Mouse (Mus musculus) embryo, embryonic 9.5 days (tissue): ENCODE measurements around the gene Kif19a.

Source experiments
- DNase-seq: peaks from one replicate; pipeline ENCODE4 v3.0.0-alpha.2; 2017; ENCODE audit errors: extremely low spot score

The Kif19a gene

DNA sequence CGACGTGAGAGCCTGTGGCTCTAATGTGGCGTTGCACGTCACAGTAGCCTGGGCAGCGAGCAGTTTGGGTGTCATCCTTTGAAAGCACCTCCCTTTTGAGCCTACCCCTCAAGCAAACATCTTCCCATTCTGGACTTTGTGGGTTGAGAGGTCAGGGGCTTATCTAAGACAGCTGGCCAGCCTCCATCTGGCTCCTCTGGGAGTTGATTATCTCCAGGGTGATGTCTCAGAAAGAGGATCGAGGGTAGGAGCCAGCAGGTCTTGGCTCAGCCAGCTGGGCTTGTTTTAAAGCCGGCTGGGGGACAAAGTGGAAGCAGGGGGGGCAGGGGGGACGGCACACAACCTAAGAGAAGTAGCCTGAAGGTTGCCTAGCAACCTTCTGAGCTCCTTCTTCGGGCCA lies 14.9 kb downstream of the Kif19a start:
- DNase-seq = no peak

DNA sequence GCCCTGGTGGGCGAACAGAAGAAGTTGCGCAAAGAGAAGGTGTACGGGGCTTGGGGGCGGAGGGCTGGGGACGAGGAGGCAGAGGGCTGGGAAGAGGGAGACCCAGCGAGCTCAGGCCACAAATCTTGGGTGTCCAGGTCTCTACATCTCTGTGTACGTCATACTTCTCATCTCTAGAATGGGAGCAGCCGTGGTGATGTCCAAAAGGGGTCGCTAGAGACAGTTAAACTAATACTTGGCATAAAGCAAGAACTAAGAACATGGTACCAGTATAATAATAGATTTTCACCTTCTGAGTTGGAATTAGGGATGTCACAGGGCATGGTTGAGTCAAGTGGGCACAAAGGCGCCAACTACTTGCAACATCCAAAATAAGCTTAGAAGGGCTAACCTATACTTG lies 20.7 kb downstream of the Kif19a start:
- no peak for DNase-seq

DNA sequence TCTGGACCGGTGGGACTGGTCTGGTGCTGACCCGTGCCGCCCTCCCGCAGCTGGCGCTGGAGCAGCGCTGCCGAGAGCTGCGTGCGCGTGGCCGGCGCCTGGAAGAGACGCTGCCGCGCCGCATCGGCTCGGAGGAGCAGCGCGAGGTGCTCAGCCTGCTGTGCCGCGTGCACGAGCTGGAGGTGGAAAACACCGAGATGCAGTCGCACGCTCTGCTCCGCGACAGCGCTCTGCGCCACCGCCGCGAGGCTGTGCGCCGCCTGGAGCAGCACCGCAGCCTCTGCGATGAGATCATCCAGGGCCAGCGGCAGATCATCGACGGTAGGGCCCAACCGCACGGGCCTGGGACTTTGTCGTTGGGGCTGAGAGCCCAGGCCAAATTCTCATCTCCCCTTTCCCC lies 21.1 kb downstream of the Kif19a start:
- no peak for DNase-seq

DNA sequence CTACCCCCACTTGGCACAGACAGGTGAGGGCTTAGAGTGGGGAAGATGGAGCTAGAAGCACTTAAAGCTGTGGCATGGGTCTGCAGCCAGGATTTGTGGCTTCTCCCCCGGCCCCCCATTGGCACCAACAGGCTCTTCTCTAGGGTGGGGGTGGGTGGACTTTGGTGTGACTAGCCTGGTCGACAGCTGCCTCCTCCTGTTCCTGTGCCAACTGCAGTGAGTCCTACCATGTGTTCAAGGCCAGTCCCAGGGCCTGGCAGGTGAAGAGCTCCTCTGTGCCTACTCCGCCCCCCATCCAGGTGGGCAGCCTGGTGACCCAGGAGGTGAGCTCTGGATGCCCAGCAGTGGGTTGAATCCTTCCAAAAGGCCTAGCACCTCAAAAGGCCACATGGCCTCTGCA lies 22.4 kb downstream of the Kif19a start:
- DNase-seq = no peak

DNA sequence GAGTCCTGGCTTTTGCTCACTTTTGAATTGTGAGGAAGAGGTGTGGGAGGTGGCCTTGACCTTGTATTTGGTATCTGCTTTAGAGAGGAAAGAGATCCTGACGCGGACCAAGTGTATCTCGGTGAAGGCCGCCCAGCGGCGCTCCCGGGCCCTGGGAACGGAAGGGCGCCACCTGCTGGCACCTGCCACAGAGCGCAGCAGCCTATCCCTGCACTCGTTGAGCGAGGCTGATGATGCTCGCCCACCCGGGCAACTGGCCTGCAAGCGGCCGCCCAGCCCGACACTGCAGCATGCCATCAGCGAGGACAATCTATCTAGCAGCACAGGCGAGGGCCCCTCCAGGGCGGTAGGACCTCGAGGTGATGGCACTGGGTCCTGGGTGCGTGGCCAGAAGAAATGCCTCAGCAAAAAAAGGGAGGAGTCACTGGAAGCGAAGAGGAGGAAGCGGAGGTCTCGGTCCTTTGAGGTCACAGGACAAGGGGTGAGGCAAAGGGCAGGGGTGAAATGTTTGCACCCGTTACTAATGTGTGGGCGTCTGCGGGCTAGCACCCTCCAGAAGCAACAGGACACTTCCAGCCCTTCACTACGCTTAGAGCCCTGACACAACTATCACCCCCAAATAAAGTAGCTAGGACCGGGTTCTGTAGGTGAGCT lies 24.0 kb downstream of the Kif19a start:
- peak; percentile 86 for DNase-seq

DNA sequence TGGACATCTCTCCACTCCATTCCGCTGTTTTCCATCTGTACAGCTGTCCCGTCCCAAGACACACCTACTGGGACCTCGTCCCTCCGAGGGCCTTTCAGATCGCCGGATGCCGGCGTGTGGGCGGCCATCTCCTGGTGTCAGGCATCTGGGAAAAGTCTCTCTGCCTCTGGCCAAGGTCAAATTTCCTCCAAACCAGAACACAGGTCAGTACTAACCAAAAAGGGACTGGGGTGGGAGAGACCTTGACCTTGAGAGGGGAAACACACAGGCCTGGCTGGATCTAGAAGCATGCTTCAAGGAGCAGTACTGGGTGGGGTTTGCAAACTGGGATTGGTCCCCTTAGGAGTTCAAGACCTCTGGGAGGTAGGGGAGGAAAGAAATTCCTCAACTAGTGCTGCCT lies 24.5 kb downstream of the Kif19a start:
- no peak for DNase-seq

DNA sequence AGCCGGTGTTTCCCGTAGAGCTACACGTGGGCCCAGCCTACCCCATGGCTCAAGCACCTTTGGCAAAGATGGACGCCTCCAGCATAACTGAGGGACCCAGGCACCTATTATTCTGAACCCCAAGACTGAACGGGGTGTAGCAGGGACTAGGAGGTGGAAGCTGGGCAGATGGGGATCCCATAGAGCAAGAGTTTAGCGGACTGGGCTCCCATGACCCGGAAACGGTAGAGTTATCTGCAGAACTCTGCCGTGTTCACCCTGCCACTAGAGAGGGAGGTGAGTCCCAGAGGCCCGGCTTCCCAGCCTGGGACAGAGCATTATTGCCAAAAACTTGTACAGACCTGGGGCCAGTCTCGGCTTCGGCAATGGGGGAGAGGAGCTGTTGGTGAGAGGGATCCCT lies 25.0 kb downstream of the Kif19a start:
- DNase-seq = no peak

DNA sequence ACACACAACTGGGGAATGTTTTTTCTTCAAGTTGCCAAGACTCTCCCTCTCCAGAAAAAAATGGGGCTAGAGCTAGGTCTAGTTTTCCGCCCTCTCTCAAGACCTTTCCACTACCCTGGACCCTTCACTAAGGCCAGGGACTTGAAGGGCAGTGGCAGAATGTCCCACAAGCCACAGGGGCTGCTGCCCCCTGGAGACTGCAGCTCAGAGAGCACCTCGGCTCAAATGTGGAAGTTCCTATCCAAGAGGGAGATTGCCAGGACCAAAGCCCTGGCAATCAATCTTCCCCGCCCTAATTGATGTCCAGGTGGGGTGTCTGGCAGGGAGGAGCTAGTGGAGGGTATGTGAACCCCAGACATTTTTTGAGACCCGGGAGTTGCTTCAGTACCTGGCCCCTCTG lies 25.7 kb downstream of the Kif19a start:
- DNase-seq = no peak

DNA sequence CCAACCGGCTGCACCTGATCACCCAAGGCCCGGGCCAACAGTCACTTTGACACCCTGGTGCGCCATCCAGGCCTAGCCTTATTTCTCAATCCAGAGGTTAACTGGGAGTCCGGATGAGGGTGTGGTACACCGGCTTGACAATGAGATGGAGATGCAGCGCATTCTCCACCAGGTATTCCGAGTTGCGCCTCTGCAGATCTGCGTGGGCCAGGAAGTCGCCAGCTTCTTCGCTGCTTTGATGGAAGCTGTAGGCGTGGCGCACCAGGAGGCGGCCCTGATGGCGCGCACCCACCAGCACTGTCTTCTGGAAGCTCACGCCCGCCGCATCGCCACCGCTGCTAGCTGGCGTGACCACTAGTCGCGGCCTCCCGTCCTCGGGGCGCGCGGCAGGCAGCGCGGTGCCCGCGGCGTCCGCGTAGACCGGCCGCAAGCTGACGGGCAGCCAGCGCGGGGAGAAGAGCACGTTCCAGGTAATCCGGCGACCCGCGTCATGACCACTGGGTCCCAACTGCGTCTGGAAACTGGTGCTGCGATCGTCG lies 26.2 kb downstream of the Kif19a start:
- DNase-seq = no peak

DNA sequence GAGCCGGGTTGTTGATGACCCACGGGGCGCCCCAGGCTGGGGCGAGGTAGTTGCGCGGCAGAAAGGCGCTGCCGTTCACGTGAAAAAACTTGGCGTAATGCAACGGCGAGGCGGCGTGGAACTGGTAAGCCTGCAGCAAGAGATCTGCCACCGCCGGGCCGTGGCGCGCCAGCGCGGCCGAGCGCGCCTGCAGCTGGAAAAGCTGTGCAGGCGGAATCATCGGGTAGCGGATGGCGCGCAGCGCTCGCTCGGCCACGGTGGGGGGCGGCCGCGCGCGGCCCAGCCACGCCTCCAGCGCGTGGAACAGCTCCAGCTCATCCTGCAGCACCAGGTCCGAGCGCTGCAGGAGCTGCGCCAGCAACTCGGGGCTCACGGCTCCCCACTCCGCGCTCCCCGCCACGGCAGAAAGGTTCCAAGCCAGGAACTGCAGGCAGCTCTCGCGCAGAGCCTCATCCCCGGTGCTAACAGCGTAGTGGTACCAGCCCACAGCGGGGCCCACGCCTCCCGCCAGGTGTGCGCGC lies 26.8 kb downstream of the Kif19a start:
- no peak for DNase-seq

DNA sequence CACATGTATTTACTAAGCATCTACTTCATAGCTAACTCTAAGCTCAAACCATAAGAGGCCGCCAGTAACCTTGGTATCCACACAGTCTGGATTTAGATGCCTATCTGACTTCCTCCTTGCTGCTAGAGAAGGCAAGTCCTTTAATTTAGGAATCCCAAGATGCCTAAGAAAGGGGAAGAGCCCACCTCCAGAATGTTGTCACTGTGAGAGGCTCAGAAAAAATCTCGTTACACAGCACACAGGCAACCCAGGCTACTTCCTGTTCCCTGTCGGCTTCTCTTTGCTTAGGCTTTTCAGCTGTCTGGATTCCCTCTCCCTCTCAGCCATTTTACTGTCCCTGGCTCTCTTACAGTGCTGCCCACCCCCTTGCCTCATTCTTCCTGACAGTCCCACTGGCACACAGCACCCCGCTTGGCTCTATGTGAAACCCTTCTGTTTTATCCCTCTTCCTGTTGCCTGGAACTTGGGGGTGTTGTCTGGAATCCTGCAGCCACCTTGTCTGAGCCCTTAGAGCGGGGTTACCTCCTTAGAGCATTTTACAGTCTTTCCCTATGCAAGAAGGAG lies 27.8 kb downstream of the Kif19a start:
- DNase-seq = no peak

DNA sequence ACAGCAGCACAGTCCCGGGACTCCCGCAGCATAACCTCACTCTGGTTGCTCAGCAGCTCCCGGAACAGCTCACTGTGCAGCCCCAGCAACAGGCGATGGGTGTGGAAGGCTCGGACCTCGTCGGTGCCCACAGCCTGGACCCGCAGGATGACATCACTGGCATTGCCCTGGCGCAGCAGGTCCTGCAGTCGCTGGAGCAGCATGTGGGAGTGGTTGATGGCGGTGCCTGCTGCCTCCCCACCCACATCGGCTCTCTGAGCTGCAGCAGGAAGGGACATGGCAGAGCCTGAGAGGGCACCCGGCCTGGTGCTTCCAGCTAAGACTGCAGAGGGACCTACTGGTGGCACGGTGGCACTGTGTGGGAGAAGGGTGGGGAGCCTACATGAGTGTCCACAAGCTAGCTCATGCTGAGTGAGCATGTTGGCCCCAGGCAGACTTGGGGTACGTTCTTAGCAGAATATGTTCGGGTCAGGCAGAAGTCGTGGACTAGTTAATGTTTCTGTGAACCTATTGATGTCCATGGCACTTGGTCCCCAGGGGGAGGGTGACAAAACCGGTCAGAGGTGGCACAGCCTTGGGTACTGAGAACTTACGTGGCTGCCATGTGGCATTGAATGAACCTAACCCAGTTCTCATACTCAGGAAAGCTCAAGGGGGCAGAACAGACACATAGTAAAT lies 28.8 kb downstream of the Kif19a start:
- DNase-seq = no peak

DNA sequence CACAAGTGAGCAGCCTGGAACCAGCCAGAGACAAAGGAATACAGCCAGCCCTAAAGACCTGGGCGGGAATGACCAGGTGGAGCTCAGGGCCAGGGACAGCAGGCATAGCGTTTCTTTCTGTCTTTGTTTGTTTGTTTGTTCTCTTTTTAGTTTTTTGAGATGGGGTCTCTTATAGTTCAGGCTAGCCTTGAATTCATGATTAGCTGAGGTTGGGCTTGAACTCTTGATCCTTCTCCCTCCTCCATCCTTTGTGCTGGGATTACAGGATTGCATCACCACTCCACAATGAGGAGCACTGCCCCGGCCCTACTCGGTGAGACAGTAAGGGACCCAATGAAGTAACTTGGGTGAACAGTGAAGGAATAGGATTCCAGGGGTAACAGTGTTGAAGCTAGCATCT lies 29.5 kb downstream of the Kif19a start:
- no peak for DNase-seq

DNA sequence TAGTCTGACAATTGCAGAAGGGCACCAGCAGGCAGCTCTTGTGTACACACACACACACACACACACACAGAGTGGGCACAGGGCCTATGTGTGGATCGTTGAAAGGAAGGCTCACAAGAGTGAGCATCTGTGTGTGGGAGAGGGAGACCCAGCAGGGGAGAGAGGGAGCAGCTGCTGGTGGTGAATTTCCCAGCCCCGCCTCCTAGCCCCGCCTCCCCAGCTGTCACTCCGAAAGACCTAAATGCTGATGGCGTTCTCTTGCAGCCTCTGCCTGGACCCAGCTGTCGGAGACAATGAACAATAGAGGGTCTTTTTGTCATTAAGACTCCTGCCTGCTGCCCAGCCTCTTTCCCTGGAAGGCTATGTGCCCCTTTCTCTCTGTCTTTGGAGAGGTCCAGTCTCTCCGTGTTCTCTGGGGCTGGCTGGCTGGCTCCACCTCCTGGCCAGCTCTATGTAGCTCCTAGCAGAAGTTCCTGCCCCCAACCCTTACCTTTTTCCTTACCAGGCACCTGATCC lies 30.1 kb downstream of the Kif19a start:
- peak; percentile 82 for DNase-seq

DNA sequence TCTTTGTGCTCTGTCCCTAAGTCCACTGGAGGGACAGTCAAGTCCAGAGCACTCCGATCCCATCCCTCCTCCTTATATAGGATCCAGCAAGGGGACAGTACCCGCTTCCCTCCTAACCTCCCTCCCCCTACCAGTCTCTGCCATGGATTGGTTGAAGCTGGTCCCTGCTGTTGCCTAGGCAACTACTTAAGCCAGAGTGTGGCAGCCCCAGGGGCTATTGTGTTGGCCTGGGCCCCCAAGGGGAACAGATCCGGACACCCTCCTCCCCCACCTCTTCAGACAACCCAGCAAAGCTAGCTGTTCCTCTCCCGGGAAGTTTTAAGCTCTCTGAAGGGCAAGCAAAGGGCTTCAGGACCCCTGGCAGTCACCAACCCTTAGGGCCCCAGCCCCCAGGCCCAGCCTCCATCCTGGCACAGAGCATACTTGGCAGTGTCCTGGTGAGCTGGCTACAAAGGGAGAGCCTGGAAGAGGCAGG lies 30.7 kb downstream of the Kif19a start, which contains the start of gene Btbd17:
Btbd17 (minus strand) TSS at position 98 of the 475 bp plus-strand sequence.
- peak; percentile 70 for DNase-seq

DNA sequence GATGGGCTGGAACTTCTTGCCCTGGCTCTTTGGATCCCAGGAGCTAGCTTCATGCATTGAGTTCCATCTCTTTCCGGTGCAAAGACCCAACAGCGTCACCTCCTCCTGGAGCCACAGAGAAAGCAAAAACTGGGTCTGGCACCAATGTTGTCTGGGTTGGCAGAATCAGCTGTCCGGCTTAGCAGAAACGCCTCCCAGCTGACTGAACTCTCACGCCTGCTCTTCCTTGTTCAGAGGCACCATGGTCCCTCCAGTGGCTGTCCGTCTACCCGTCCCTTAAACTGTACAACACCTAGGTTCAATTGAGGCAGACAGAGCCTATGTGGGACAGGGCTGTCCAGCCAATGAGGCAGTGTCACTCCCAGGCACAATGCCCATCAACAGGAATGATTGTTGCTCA lies 32.0 kb downstream of the Kif19a start:
- DNase-seq = no peak

DNA sequence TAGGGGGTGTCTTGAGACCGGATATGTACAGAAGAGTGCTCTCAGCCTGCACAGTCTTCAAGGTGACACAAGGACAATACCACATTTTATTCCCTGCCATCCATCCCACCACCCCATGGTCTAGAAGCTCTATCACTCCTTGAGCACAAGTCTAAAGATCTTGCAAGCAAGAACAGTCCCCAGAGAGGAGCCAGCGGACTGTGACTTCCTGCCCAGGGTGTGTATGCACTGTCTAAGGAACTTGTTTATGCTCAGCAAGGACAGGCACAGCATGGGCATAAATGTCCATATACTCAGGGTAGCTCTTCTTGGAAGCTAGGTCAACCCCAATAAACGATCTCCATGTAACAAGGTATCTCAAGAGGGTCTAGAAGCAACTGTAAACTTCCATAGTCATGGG lies 32.8 kb downstream of the Kif19a start:
- no peak for DNase-seq

DNA sequence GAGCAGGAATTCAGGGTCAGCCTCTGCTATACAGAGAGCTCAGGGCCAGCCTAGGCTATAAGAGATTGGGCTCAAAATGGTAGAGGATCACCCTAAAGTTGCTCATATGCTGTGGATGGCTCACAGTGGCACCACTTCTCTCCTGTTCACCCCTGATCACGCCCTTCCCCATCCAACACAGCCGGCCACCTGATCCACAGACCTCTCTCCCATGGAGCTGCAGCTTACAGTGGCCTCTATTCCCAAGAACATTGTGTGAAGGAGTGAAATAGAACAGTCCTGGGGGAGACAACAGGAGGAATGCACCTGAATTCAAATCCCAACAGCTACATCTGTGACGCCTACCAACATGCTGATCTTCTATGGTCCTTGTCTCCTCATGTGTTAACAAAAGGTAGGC lies 33.4 kb downstream of the Kif19a start, which contains the start of gene Gpr142:
Gpr142 (plus strand) TSS at position 301 of the 400 bp plus-strand sequence.
- no peak for DNase-seq

DNA sequence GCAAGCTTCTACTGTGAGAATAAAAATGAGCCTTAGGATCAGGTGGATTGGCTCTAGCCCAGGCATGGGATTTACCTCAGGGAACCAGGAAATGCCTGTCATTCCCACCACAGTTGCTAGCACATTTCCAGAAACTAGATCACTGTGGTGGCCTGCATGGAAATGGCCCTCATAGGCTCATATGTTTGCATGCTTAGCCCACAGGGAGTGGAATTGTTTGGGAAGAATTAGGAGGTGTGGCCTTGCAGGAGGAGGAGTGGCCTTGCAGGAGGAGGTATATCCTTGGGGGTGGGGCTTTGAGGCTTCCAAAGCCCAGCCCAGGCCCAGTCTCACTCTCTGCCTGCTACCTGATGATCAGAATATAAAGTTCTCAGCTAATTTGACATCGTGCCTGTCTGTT lies 36.7 kb downstream of the Kif19a start:
- DNase-seq = no peak

DNA sequence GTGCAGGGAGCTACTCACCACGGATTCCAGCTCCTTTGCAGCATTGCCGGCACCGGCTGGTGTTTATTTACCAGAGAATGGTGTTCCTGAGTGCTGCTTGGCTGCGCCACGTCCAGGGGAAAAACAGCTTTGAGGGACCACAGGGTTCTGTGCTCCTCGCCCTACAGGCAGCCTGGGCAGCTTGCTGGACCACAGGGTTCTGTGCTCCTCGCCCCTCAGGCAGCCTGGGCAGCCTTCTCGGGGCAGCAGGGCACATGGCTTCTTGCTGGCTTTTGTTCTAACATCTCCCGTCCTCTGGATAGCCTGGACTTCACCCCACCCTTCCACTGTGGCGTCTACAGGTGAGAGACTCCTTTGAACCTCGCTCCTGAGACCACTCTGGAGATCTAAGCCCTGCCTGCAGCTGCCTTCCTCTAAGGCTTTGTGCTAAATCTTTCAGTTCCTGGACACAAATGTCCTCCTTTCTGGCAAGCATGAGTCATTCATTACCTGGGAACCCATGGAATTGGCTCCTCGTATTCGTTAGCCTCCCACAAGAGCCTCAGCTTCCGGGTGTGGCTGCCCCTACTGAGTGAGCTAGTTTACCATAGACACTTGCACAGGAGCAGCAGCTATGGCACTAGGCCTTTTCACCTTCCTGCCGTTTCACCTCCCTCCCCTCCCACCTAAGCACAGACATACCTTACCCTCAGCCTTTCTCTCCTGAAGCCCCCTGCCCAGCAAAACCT lies 37.5 kb downstream of the Kif19a start:
- DNase-seq = no peak

DNA sequence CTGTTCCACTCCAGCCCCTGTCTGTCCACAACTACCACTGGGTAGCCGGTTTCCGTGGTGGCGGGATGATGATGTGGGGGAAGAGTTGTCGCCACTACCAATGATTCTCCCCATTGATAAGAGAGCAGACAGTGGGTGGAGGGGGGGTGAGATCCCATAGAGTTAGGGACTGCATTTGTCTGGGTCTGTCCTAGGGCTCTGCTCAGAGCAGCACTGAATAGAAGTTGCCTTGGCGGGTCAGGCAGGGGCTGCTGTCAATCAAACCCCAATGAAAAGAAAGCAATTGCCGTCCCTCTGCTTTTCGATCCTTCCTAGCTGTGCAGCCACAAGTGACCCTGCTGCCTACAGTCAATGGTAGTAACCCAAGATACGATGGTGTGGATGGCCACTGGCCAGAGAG lies 38.8 kb downstream of the Kif19a start:
- DNase-seq = no peak

DNA sequence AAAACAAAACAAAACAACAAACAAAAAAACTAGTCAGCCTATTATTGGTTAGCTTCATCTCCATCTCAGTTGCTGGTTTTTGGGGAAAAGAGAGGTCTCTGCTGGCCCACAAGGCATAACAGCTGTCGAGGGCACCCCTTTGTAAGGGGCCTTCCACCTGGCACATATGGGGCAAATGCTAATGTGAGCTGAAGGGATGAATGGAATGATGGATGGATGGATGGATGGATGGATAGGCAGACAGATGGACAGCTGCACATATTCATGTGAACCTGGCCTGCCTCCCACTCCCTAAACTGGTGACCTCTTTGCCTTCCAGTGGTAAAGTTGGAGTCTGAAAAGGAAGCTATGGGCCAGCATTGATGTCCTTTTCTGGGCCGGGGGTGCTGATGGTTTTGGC lies 41.8 kb downstream of the Kif19a start:
- DNase-seq = no peak
